Mouse (Mus musculus) retina, embryonic 14.5 days (tissue): ENCODE measurements around the gene Smco1.

Experiments used
- DNase-seq: peaks from one replicate; pipeline ENCODE4 v3.0.0-alpha.2; 2015; ENCODE audit warnings: low spot score

The Smco1 gene

DNA sequence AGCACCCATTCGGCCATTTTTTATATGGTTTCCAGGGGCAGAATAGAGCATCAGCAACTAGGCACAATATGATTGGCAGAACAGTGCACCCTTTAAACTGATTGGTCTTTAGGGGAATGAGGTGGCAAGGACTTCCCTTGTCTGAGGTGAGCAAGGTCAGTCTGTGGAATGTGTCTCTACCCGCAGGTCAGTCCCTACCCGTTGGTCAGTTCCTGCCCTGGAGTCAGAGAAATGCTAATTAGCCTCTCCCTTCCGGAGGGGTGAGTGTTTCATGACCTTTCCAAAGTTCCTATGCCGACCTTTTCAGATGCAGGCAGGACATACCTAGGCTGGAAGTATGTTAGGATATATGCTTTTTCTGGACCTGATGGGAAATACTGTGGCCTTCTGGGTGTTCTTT is 41.1 kb downstream of the Smco1 start:
- no peak for DNase-seq

- no peak for DNase-seq
Observed at GRCm38 (mm10) chr16:32312859-32313258, 41.6 kb downstream of the Smco1 start.

GRCm38 (mm10) chr16:32316601-32317000 is 45.3 kb downstream of the Smco1 start:
- no peak for DNase-seq

- DNase-seq: no peak
Observed at GRCm38 (mm10) chr16:32323953-32324352, 52.7 kb downstream of the Smco1 start.
